Mouse (Mus musculus) heart, embryonic 15.5 days (tissue): ENCODE measurements at regions not wholly inside any gene's neighbourhood (a gene's known extent, or its start where the extent isn't known, plus 50 kb on each side); places are given as distances from the start of the nearest gene placed in this dataset.
A peak's percentile ranks its signal among the peaks of the same experiment; 100 is the strongest.
"Not testable (repeated sequence)": the region's sequence is repeated elsewhere in the genome, so short reads cannot be mapped to it uniquely, and the experiment has no call there.

Experiments
- ATAC-seq: fragments of 200-750 bp; cut with Nextera tagmentation; replicated peaks from 2 replicates; pipeline ENCODE4 v1.8.0; 2017; ENCODE audit warnings: low read depth, moderate TSS enrichment; ENCODE audit not compliant: insufficient number of reproducible peaks, insufficient read depth, low FRiP score
- H3K27ac ChIP-seq: fragments of 300-500 bp; sonication (generic); 2 replicates; pipeline ENCODE4 v1.5.1; 2015; ENCODE audit warnings: mild to moderate bottlenecking, inconsistent platforms
- H3K27me3 ChIP-seq: fragments of 300-500 bp; sonication (generic); 2 replicates; pipeline ENCODE4 v1.6.1; 2015; ENCODE audit warnings: inconsistent platforms
- H3K36me3 ChIP-seq: fragments of 300-500 bp; sonication (generic); 2 replicates; pipeline ENCODE4 v1.6.1; 2015; ENCODE audit warnings: mild to moderate bottlenecking, inconsistent platforms
- H3K4me1 ChIP-seq: fragments of 300-500 bp; sonication (generic); replicated peaks from 2 replicates; pipeline ENCODE4 v1.6.1; 2015; ENCODE audit warnings: inconsistent platforms
- H3K4me2 ChIP-seq: fragments of 300-500 bp; sonication (generic); 2 replicates; pipeline ENCODE4 v1.6.1; 2015; ENCODE audit warnings: inconsistent platforms, mild to moderate bottlenecking, moderate library complexity
- H3K4me3 ChIP-seq: fragments of 300-500 bp; sonication (generic); 2 replicates; pipeline ENCODE4 v1.5.1; 2015; ENCODE audit warnings: mild to moderate bottlenecking, inconsistent platforms
- H3K9ac ChIP-seq: fragments of 300-500 bp; sonication (generic); 2 replicates; pipeline ENCODE4 v1.6.1; 2015; ENCODE audit warnings: mild to moderate bottlenecking, inconsistent platforms
- H3K9me3 ChIP-seq: fragments of 300-500 bp; sonication (generic); replicated peaks from 2 replicates; pipeline ENCODE4 v1.6.1; 2016; ENCODE audit warnings: inconsistent platforms
- WGBS: fragments of 180-500 bp; shearing (Covaris S2); methylation state at CpG from one replicate; pipeline ENCODE4 v1.1.7; 2015; ENCODE audit warnings: mixed read lengths; 5-methylcytosine and 5-hydroxymethylcytosine counted together

DNA sequence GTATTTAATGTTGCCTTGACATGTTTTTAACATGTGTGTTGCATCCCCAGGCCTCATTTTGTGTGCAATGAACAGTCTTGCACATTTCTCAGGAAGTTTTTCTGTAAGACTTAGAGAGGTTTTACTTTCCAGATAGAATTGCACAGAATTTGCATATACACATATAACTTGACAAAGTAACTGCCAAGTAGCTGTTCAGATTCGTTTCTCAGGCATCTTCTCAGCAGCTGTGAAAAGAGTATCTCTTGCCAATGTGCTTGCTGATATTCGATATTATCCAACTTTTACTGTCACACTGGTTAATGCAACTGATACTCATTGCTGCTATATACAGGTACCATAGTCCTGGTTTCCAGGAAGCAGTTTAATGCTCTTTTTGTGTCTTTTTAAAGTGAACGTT lies 154.5 kb upstream of the Arsj start:
- Histone ChIP-seq H3K27ac (no peak overlapping the region), H3K4me3 (no peak overlapping the region), H3K4me1 (no peaks in the 10 kb centered on the region), H3K36me3 (no peaks in the 10 kb centered on the region), H3K27me3 (no peaks in the 10 kb centered on the region), H3K4me2 (no peak overlapping the region), H3K9ac (no peak overlapping the region), H3K9me3 (no peaks in the 10 kb centered on the region)
- ATAC-seq: no peak
- 64% methylated on average over 3 of the region's 3 CpGs for WGBS

DNA sequence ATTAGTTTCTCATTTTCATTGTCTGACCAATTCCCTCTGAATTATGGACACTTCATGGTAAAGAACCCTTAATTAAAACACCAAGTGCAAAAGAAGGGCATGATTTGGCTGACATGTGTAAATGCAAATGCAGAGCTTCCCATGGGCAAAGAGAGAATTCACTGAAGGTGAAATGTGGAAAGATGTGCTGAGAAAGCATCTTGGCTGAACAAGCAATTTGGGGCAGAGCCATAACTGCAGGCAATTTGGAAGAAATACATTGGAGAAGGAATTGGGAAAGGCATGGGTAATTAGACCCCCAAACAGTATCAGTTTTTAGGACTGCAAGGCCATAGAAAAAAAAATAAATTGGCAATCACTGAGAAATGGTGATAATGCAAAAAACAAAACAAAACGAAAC lies 153.3 kb upstream of the Arsj start:
- Histone ChIP-seq H3K4me2 (no peak overlapping the region), H3K4me3 (no peak overlapping the region), H3K27ac (no peak overlapping the region), H3K4me1 (no peaks in the 10 kb centered on the region), H3K9ac (no peak overlapping the region), H3K36me3 (no peaks in the 10 kb centered on the region), H3K9me3 (no peaks in the 10 kb centered on the region), H3K27me3 (no peaks in the 10 kb centered on the region)
- 62% methylated on average over 1 of the region's 1 CpGs for WGBS
- no peak for ATAC-seq

DNA sequence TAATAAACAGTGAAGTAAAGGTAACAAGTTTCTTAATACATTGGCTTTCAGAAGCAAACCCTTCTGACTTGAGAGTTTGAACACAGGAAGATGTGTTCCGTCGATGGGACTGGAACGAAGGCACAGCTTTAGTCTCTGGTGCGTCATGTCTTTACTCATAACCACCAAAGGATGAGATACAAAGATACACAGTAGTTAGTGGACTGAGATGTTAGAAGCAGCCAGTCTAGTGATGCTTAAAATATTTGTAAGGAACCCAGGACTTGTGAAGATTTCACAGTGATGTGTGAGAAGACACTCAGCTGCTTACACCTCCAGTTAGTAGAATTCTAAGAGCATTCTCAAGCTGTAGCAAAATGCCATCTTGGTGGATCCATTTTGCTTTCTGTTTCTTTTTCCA lies 135.9 kb upstream of the Arsj start:
- Histone ChIP-seq H3K4me2 (no peak overlapping the region), H3K36me3 (no peaks in the 10 kb centered on the region), H3K27me3 (no peaks in the 10 kb centered on the region), H3K27ac (no peak overlapping the region), H3K9ac (no peak overlapping the region), H3K4me3 (no peak overlapping the region), H3K9me3 (no peaks in the 10 kb centered on the region), H3K4me1 (no peaks in the 10 kb centered on the region)
- ATAC-seq: no peak
- 91% methylated on average over 4 of the region's 4 CpGs for WGBS

DNA sequence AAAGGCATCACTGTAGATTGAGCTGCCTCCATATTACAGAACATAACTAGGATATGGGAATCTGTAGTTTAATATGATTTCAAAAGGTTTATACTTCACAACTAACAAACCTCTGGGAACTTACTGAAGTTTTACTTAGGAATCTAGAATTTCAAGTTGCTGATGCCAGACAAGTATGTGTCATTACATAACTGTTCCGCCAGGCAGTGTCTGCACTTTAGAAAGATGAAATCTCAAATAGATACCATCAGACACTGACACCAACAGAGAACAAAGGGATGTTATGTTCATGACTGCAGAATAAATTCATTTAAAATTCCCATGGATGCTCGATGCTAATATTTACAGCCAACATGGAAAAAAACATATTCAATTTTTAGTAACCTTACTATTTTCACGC lies 117.7 kb upstream of the Arsj start:
- Histone ChIP-seq H3K4me2 (no peak overlapping the region), H3K4me1 (no peaks in the 10 kb centered on the region), H3K9me3 (no peaks in the 10 kb centered on the region), H3K9ac (no peak overlapping the region), H3K27me3 (no peaks in the 10 kb centered on the region), H3K27ac (no peak overlapping the region), H3K36me3 (no peaks in the 10 kb centered on the region), H3K4me3 (no peak overlapping the region)
- ATAC-seq: no peak
- 84% methylated on average over 3 of the region's 3 CpGs for WGBS

DNA sequence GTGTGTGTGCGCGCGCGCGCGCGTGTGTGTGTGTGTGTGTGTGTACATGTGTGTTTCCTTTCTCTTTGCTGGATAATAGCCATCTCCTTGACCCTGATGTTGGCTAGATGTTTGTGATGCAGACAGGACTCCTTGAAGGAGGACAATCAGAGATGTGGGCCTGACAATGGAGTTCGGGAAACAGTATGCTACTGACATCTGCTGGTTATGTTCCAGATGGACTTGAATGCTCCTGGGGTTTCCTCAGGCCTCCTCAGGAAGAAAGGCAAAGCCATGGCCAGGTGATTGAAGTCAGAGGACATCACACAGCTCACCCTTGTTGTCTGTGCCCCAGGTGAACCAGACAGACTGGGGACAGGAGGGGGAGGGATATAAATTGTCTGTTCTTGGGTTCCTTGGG lies 102.2 kb upstream of the Arsj start:
- H3K27ac ChIP-seq: no peak overlapping the region
- H3K9ac ChIP-seq: no peak overlapping the region
- H3K4me3 ChIP-seq: no peak overlapping the region
- no peaks in the 10 kb centered on the region for H3K36me3 ChIP-seq
- no peaks in the 10 kb centered on the region for H3K4me1 ChIP-seq
- H3K27me3 ChIP-seq: no peaks in the 10 kb centered on the region
- H3K9me3 ChIP-seq: no peaks in the 10 kb centered on the region
- 85% methylated on average over 8 of the region's 8 CpGs for WGBS
- no peak overlapping the region for H3K4me2 ChIP-seq
- ATAC-seq: no peak

DNA sequence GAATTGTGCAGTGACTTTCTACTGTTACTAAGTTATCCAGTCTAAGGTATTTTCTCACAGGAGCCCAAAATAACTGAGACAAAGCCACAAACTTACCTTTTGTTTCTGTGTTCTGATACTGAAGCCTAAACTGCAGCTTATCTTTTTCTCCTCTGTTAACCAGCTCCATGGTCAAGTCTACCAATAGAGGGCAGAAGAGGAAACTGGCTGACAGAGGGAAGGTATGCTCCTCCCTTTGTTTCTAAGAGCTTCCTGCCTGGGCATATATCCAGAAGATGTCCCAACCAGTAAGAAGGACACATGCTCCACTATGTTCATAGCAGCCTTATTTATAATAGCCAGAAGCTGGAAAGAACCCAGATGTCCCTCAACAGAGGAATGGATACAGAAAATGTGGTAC lies 91.5 kb upstream of the Arsj start:
- not testable (repeated sequence) for H3K27ac ChIP-seq, H3K9me3 ChIP-seq, H3K9ac ChIP-seq, H3K4me2 ChIP-seq, H3K4me1 ChIP-seq, H3K36me3 ChIP-seq, ATAC-seq, H3K4me3 ChIP-seq, H3K27me3 ChIP-seq

DNA sequence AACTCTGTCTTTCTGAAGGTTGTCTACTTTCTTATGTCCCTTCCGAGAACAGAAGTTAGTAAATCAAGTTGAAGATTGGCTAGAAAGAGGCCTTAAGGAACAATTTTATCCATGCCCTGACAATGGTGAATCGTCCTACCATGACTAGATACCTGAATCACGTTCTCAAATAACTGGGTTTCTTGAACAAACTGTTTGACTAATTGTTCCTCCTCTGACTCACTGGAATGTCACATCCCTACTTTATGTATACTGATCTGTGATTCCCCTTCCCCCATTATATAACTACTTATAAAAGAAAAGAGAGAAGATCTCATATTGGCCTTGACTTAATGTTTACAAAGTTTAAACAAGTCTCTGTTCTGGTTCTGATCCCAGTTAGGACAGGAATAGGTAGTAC lies 89.9 kb upstream of the Arsj start:
- Histone ChIP-seq H3K4me1 (no peaks in the 10 kb centered on the region), H3K4me2 (no peak overlapping the region), H3K9ac (no peak overlapping the region), H3K4me3 (no peak overlapping the region), H3K27ac (no peak overlapping the region), H3K27me3 (no peaks in the 10 kb centered on the region), H3K36me3 (no peaks in the 10 kb centered on the region), H3K9me3 (no peaks in the 10 kb centered on the region)
- no peak for ATAC-seq
- 83% methylated on average over 3 of the region's 3 CpGs for WGBS

DNA sequence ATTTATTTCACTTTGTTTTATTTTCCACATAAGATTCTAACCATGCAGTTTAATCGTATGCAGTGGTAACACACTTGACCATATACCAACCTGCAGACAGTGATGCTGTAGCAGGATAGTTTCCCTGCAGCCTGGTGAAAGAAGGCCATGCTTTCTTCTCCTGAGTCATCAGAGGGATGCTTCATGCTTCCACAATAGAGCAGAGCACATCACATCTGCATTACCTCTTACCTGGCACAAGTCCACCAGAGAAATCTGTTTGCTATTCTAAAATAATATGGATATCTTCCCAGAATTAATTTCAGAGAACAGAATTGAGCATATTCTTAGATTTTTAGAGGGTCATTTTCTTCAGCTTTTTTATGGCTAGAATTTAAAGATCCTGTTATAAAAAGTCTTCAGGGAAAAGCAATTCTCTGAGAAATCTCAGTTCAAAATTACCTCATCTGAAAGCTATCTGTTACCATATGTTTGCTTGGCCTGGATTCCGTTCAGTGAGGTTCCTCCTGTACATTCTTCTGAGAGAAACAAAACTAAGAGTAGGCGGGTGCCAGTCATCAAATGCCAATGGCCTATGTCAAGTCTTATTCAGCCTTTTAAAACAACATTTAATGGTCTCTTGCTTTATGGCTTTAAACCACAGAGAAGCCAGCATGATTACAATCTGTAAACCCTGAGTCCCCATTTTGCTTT lies 87.3 kb upstream of the Arsj start:
- WGBS: 51% methylated on average over 3 of the region's 3 CpGs
- ATAC-seq: no peak

DNA sequence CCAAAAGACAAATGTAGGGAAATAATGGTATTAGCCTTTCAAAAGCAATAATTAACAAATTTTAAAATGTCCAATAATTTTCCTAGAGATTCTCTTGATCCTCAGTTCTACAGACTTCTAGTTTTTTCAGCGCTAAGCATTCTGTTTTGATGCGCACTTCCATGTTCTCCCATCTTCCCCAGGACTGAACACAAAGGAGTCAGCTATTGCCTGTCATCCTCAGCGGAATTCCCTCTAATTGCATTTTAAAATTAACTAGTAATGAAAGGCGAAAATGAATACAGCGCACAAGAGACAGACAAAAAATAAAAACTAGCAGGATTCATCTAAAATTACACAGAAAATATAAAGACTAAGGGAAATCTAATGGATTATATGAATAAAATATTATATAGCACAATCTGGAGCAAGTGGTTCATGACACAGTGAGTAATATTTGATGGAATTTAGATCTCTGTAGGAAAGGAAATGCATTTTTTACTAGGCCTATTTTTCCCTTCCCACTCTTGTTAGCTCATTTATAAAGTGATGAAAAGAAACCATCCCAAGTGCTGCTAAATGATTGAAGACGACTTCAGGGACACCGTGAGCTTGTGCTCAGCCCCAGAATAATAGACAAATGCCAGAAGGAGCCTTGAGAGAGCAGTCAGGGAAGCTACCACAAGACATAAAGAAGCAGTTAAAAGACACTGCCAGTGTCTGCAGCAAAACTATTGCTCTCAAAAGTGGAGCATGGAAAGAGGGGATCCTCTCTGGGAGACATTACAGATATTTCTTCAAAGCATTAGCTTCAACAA lies 79.0 kb upstream of the Arsj start:
- Histone ChIP-seq H3K4me2 (no peak overlapping the region), H3K27me3 (no peaks in the 10 kb centered on the region), H3K9me3 (no peaks in the 10 kb centered on the region), H3K4me1 (no peaks in the 10 kb centered on the region), H3K4me3 (no peak overlapping the region), H3K9ac (no peak overlapping the region), H3K36me3 (no peaks in the 10 kb centered on the region), H3K27ac (no peak overlapping the region)
- ATAC-seq: no peak
- WGBS: 78% methylated on average over 7 of the region's 7 CpGs

More for the DNA sequence above, 87.3 kb upstream of the Arsj start:
- Histone ChIP-seq H3K4me1 (no peaks in the 10 kb centered on the region), H3K27ac (no peak overlapping the region), H3K27me3 (no peaks in the 10 kb centered on the region), H3K4me3 (no peak overlapping the region), H3K36me3 (no peaks in the 10 kb centered on the region), H3K9me3 (no peaks in the 10 kb centered on the region), H3K4me2 (no peak overlapping the region), H3K9ac (no peak overlapping the region)

DNA sequence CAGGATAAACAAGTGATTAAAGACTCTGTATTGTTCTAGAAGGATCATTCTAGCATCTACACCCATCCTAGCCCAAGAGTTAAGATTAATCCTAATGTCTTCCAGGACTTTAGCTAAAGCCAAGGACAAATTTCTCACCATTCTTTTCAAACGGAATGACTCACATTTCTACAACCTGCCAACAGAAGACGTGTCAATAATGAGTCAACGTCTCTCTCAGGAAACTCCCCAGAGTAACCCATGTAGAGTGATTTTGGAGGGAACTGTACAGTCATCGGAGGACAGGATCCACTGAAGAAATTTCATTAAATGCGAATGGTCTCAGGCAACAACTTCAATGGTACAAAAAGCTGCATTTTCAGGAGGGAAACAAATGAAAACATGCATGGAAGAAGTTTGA lies 71.2 kb upstream of the Arsj start:
- Histone ChIP-seq H3K4me1 (no peaks in the 10 kb centered on the region), H3K4me3 (no peak overlapping the region), H3K36me3 (no peaks in the 10 kb centered on the region), H3K9me3 (no peaks in the 10 kb centered on the region), H3K27me3 (no peaks in the 10 kb centered on the region), H3K9ac (no peak overlapping the region), H3K27ac (no peak overlapping the region), H3K4me2 (no peak overlapping the region)
- ATAC-seq: no peak
- 58% methylated on average over 5 of the region's 5 CpGs for WGBS

DNA sequence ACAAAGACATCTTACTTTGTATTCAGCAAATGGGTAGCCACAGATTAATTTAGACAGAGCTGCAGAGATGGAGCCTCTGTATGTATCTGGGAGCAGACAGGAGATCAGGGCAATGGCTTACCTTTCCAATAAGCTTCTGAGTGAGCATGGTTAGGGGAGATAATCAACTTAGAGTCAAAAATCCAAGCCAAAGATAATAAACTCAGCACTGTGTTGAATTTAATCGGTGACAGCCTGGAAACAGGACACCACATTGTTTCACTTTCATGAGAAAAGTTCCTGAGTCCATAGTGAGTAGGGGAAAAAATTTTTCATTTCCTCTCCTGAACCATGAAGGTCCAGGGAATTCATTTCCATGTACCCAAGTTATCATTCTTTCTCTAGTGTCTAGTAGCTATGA lies 70.7 kb upstream of the Arsj start:
- 47% methylated on average over 1 of the region's 1 CpGs for WGBS
- H3K4me2 ChIP-seq: no peak overlapping the region
- ATAC-seq: peak; percentile 31; the same call in 1 of the 2 replicates

DNA sequence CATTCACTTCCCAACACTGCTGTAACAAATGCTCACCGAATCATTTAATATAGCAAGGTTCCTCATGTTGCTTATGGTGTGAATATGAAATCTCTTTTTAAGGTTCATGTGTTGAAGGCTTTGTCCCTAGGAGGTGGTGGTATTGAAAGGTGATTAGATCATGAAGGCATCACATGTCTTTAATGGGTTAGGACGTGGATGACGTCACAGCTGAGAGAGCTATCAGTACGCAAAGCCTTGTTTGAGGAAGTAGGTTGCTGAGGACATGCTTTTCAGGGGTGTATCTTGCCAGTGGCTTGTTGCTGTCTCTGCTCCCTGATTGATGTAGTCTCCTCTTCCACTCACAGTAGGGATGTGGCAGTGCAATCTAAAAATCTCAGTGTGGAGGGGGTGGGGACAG lies 69.8 kb upstream of the Arsj start:
- Histone ChIP-seq H3K27me3 (no peaks in the 10 kb centered on the region), H3K9ac (no peak overlapping the region), H3K27ac (no peak overlapping the region), H3K36me3 (no peaks in the 10 kb centered on the region), H3K4me3 (no peak overlapping the region), H3K9me3 (no peaks in the 10 kb centered on the region), H3K4me2 (no peak overlapping the region), H3K4me1 (no peaks in the 10 kb centered on the region; the same call in 1 of the 2 replicates)
- no peak for ATAC-seq
- 73% methylated on average over 4 of the region's 4 CpGs for WGBS

More for the DNA sequence above, 70.7 kb upstream of the Arsj start:
- Histone ChIP-seq H3K9me3 (no peaks in the 10 kb centered on the region), H3K4me3 (no peak overlapping the region), H3K9ac (no peak overlapping the region), H3K36me3 (no peaks in the 10 kb centered on the region), H3K27me3 (no peaks in the 10 kb centered on the region), H3K4me1 (no peaks in the 10 kb centered on the region), H3K27ac (0 out of 2 replicates have a peak overlapping the region, but pooled peaks have one; percentile 42)
